Mouse (Mus musculus) brain, embryonic 14.5 days (tissue): ENCODE data around the gene Cnnm4. TPM values are rescaled to one million over a fixed set of nuclear protein-coding genes. Genes with fewer than 3 reads are reported as not detected.

ENCODE experiments used
- DNase-seq: peaks from one replicate; pipeline ENCODE4 v3.0.0-alpha.2; 2011; ENCODE audit warnings: low read depth
- CTCF ChIP-seq: fragments of 200-500 bp; IDR thresholded peaks from 2 replicates; pipeline ENCODE4 v1.5.1; 2012; ENCODE audit warnings: inconsistent platforms, mild to moderate bottlenecking, moderate library complexity, borderline replicate concordance; ENCODE audit not compliant: insufficient read depth, insufficient read length; ENCODE audit errors: extremely low read depth
- POLR2A ChIP-seq: fragments of 200-500 bp; IDR thresholded peaks from 2 replicates; pipeline ENCODE4 v1.6.1; 2012; ENCODE audit warnings: mild to moderate bottlenecking, inconsistent platforms, borderline replicate concordance; ENCODE audit not compliant: poor library complexity, insufficient read depth, insufficient read length, severe bottlenecking; ENCODE audit errors: extremely low read depth
- polyA plus RNA-seq: library from polyadenylated mRNA; depleted of rRNA; stranded (reverse); fragments of >200 nt; gene quantifications from 2 replicates; pipeline ENCODE4 v1.2.3, GENCODE M21; 2012

Cnnm4 gene
- polyA plus RNA-seq, 1 experiment = 5.4 TPM

DNA sequence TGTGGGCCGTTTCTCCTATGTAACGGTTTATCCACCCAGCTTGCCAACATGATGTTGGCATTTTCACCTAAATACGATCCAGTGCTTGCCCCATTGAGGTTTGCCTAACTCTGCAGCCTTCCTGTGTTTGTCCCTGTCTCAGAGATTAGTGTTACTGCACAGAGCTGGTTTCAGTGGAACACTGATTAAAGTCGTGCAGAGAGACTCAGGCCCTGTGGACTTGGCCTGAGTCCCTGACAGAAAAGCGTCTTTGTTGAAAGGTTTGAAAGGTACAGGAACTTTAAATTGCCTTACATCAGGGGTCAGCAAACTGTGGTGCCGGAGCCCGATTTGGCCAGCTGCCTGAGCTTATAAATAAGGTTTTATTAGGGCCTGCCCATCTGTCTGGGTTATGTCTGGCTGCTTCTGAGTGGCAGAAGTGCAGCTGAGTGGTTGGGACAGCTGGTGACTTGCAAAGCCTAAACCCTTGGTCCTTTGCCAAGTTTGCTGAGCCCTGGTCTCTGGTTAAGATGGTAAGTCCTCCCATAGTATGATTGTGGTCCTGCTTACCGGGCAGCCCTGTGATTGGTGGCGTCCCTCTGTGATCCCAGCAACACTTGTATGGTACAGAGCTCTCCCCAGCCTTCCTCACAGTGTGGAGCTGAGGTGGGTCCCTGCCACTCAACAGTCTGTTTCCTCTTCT lies 52.1 kb downstream of the Cnnm4 start:
- peak; percentile 94 for DNase-seq

GRCm38 (mm10) chr1:36524058-36524457 lies 52.6 kb downstream of the Cnnm4 start:
- no peak for DNase-seq
- no peak for TF ChIP-seq CTCF
- TF ChIP-seq POLR2A = no peak

More for the DNA sequence above, 52.1 kb downstream of the Cnnm4 start:
- no peak for TF ChIP-seq CTCF
- TF ChIP-seq POLR2A = no peak

GRCm38 (mm10) chr1:36525774-36526173 lies 54.4 kb downstream of the Cnnm4 start:
- no peak for TF ChIP-seq CTCF
- DNase-seq = no peak

DNA sequence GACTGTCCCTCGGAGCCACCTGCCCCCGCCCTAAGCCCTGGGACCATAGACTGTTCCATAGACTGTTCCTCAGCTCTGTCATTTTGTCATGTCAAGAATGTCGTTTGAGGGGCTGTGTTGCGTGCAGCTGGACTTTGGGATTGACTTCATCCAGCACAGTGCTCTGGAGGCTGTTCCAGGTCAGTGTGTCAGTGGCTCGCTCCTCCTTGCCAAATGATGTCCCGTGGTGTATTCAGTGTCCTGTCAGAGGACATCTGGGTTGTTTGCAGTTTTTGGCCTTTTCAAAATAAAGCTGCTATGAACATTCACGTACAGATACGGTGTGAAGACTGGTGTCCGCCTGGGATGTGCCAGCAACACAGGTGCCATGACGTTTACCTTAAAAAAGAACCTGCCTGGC lies 55.5 kb downstream of the Cnnm4 start:
- no peak for TF ChIP-seq CTCF
- no peak for TF ChIP-seq POLR2A
- no peak for DNase-seq

DNA sequence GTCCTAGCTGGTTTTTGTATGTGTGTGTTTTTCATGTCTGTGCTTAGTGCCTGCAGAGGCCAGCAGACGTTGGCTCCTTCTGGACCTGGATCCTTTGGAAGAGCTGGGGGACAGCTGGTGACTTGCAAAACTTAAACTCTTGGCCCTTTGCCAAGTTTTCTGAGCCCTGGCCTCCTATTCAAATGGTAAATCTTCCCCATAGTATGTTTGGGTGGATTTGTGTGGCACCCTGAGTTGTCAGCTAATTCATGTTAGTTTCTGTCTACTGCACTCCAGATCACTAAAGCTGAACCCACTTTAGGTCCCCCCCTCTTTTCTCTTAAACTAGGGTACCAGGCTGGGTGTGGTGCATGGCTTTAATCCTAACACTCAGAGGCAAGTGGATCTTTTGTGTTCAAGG lies 56.9 kb downstream of the Cnnm4 start:
- TF ChIP-seq CTCF (no peak), POLR2A (no peak)
- peak; percentile 95 for DNase-seq

- TF ChIP-seq CTCF = no peak
- no peak for TF ChIP-seq POLR2A
- DNase-seq = no peak
These were observed 57.9 kb downstream of the Cnnm4 start for GRCm38 (mm10) chr1:36529274-36529673.

- no peak for TF ChIP-seq CTCF
- TF ChIP-seq POLR2A = no peak
- no peak for DNase-seq
These were observed 58.5 kb downstream of the Cnnm4 start for GRCm38 (mm10) chr1:36529875-36530274.

DNA sequence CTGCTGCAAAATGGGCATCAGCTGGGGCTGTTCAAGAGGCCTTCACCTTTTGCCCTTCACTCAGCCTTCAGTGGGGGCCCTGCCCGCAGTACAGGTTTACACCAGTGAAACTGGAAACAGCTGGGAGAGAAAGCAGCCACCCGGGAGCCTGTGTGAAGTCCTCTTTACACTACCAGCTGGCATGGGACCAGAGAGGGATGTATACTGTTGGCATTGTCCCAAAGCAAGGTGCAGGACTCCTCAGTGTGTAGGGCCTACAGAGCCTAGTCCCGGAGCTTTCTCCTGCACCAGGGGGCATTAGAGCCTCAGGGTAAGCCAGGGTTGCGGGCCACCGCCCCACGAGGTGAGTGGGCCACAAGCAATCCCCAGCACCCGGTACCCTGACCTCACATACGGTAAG lies 59.1 kb downstream of the Cnnm4 start:
- peak; percentile 54 for DNase-seq
- no peak for TF ChIP-seq POLR2A
- no peak for TF ChIP-seq CTCF

GRCm38 (mm10) chr1:36530962-36531361 lies 59.5 kb downstream of the Cnnm4 start:
- no peak for TF ChIP-seq CTCF
- no peak for TF ChIP-seq POLR2A
- no peak for DNase-seq

- no peak for DNase-seq
- no peak for TF ChIP-seq POLR2A
- no peak for TF ChIP-seq CTCF
These were observed 60.0 kb downstream of the Cnnm4 start for GRCm38 (mm10) chr1:36531461-36531860.

DNA sequence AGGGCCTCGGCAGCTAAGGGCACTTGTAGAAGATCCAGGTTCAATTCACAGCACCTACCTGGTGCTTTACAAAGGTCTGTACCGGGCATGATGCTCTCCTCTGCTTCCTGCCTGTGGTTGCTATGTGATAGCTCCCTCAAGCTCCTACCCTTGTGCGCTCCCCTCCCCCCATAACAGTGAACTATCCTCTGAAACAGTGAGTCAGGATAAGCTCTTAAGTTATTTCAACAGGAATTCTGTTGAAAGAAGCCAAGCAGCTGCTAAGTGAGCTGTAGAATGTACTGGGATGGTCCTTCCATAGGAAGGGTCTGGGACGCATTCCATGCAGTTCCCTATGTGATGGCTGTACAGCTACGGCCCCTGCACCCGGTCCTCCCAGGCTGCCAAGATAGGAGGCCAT lies 62.1 kb downstream of the Cnnm4 start:
- DNase-seq = no peak
- no peak for TF ChIP-seq CTCF
- TF ChIP-seq POLR2A = no peak

DNA sequence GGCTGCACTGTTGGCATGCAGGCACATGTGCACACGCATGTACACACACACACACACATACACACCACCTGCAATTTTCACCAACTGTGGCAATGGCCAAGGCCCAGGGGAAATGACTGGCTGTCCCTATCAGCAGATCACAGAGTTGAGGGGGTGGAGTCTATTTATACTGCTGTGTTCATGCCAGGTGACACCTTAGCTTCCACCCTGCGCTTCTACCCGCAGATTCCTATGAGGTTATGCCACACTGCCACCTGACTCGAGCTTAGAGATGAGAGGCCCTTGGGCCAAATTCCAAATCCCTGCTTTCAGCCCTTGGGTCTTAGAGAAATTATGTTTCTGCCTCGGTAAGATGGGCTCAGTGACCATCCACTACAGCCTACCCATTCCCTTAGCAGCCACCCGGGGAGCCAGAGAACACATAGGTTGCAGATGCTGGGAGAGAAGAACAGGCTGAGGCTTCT lies 63.2 kb downstream of the Cnnm4 start:
- TF ChIP-seq POLR2A = no peak
- TF ChIP-seq CTCF = no peak
- no peak for DNase-seq
